Mouse (Mus musculus) myocyte (in vitro differentiated cells): Measurements from ENCODE around the gene Ubxn6. TPM values are rescaled to one million over a fixed set of nuclear protein-coding genes. Genes with fewer than 3 reads are reported as not detected.

Experiments used
- H3K27me3 ChIP-seq: one replicate; pipeline ENCODE4 v1.6.1; 2011; ENCODE audit not compliant: control insufficient read depth, insufficient read depth, insufficient read length
- H3K36me3 ChIP-seq: one replicate; pipeline ENCODE4 v1.6.1; 2011; ENCODE audit not compliant: control insufficient read depth, insufficient read depth
- H3K4me2 ChIP-seq: one replicate; pipeline ENCODE4 v1.6.1; 2011; ENCODE audit warnings: low read depth, control low read depth
- H3K4me3 ChIP-seq: one replicate; pipeline ENCODE4 v1.5.1; 2011; ENCODE audit warnings: mild to moderate bottlenecking, control low read depth, moderate library complexity
- H3K79me2 ChIP-seq: one replicate; pipeline ENCODE4 v1.6.1; 2011; ENCODE audit not compliant: control insufficient read depth, insufficient read depth
- H3ac ChIP-seq: one replicate; pipeline ENCODE4 v1.6.1; 2011; ENCODE audit not compliant: control insufficient read depth, insufficient read length
- CEBPB ChIP-seq: IDR thresholded peaks from 2 replicates; pipeline ENCODE4 v1.6.1; 2011; ENCODE audit warnings: mild to moderate bottlenecking, moderate library complexity; ENCODE audit not compliant: poor library complexity, insufficient read depth, severe bottlenecking
- E2F4 ChIP-seq: IDR thresholded peaks from one replicate; pipeline ENCODE4 v1.6.1; 2011; ENCODE audit warnings: mild to moderate bottlenecking, control low read depth, moderate library complexity; ENCODE audit not compliant: insufficient read depth
- MAX ChIP-seq: IDR thresholded peaks from one replicate; pipeline ENCODE4 v1.6.1; 2011; ENCODE audit warnings: low read depth, mild to moderate bottlenecking, control low read depth
- MYOD1 ChIP-seq, 3 experiments: IDR thresholded peaks; one replicate each; pipeline ENCODE4 v1.6.1; 2011; ENCODE audit warnings: control low read depth in 2 of 3, low read depth in 2 of 3, mild to moderate bottlenecking in 2 of 3, moderate library complexity in 1 of 3; ENCODE audit not compliant: insufficient read length in 2 of 3, control insufficient read depth in 1 of 3
- MYOG ChIP-seq, 3 experiments: IDR thresholded peaks; one replicate each; pipeline ENCODE4 v1.6.1; 2011; ENCODE audit warnings: control low read depth in 2 of 3, low read depth in 2 of 3, mild to moderate bottlenecking in 2 of 3; ENCODE audit not compliant: insufficient read length in 2 of 3, control insufficient read depth in 1 of 3, insufficient read depth in 1 of 3
- POLR2A ChIP-seq: IDR thresholded peaks from one replicate; pipeline ENCODE4 v1.6.1; 2011; ENCODE audit warnings: low read depth, mild to moderate bottlenecking, control low read depth, moderate library complexity; ENCODE audit not compliant: insufficient read length
- POLR2AphosphoS2 ChIP-seq: IDR thresholded peaks from one replicate; pipeline ENCODE4 v1.6.1; 2011; ENCODE audit warnings: low read depth, control low read depth; ENCODE audit not compliant: insufficient read length
- REST ChIP-seq: IDR thresholded peaks from one replicate; pipeline ENCODE4 v1.6.1; 2011; ENCODE audit warnings: mild to moderate bottlenecking, control low read depth, moderate library complexity; ENCODE audit not compliant: insufficient read depth, insufficient read length
- SRF ChIP-seq: IDR thresholded peaks from one replicate; pipeline ENCODE4 v1.6.1; 2011; ENCODE audit warnings: low read depth; ENCODE audit not compliant: control insufficient read depth, insufficient read length
- TCF12 ChIP-seq: IDR thresholded peaks from one replicate; pipeline ENCODE4 v1.6.1; 2011; ENCODE audit warnings: mild to moderate bottlenecking, control low read depth; ENCODE audit not compliant: poor library complexity, insufficient read depth, severe bottlenecking
- TCF3 ChIP-seq: IDR thresholded peaks from one replicate; pipeline ENCODE4 v1.6.1; 2011; ENCODE audit warnings: low read depth, control low read depth; ENCODE audit not compliant: insufficient read length
- USF1 ChIP-seq: IDR thresholded peaks from one replicate; pipeline ENCODE4 v1.6.1; 2011; ENCODE audit warnings: low read depth, mild to moderate bottlenecking, control low read depth, moderate library complexity
- polyA plus RNA-seq: library from polyadenylated mRNA; unstranded; fragments of >200 nt; fragmentation: generic; extraction: Trizol; gene quantifications from one replicate; pipeline ENCODE4 v1.2.1, GENCODE M21; 2012; ENCODE audit warnings: missing spikeins

Ubxn6 gene
- polyA plus RNA-seq, 1 experiment, result 54.3 TPM

DNA sequence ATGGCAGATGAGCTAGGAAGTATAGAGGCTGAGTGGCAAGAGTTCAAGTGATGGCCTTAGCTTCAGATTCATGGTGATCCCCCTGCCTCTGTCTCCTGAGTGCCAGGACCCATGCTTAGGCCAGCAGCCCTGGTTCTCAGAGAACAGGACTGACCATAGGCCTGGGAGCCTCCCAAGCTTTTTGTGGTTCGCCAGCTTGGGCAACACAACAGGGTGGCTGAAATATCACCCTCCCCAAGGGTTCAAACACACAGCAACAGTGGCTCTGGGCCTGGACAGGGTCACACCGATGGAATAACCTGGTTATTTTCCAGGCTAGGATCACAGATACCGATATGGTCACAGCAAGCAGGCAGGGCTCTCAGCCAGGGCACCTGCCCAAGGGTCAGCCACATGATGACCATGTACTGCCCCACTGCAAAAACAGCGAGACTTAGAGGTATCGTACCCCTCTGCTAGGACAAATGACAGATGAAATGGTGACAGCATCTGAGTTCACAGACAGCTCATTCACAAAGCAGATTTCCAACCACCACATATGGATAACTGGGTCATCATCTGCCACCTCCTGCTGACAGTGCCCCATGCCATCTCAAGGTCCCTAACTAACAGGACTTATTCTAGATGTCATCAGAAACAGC is 46.9 kb downstream of the Ubxn6 start:
- TF ChIP-seq POLR2AphosphoS2 (no peak), MYOD1 (IDR thresholded peaks at IDR 0.05; ENCODE audit: control insufficient read depth in 1 of 3, insufficient read length in 2 of 3, low read depth in 2 of 3) (peak in 1 of 3 experiments; percentile 9)
- H3K79me2 ChIP-seq, result peaks cover 95% of the 10 kb centered on the region
- no peaks in the 10 kb centered on the region for H3K27me3 ChIP-seq
- H3K36me3 ChIP-seq, result peaks cover 5% of the 10 kb centered on the region
- H3ac ChIP-seq, result no peak overlapping the region
- H3K4me2 ChIP-seq, result peak overlapping the region; percentile 13
- H3K4me3 ChIP-seq, result no peak overlapping the region

GRCm38 (mm10) chr17:56026881-56027280 is 47.9 kb downstream of the Ubxn6 start:
- Histone ChIP-seq H3ac (no peak overlapping the region), H3K4me3 (no peak overlapping the region), H3K36me3 (peaks cover 5% of the 10 kb centered on the region), H3K27me3 (no peaks in the 10 kb centered on the region), H3K79me2 (peaks cover 95% of the 10 kb centered on the region), H3K4me2 (peak overlapping the region; percentile 53)
- TF ChIP-seq USF1 (no peak), REST (no peak), MYOD1 (IDR thresholded peaks at IDR 0.05; ENCODE audit: control insufficient read depth in 1 of 3, insufficient read length in 2 of 3, low read depth in 2 of 3) (no peak), TCF3 (no peak)

- no peaks in the 10 kb centered on the region for H3K27me3 ChIP-seq
- TF ChIP-seq TCF3 (no peak), USF1 (peak; percentile 67), POLR2A (no peak), MYOG (IDR thresholded peaks at IDR 0.05; ENCODE audit: control insufficient read depth in 1 of 3, insufficient read depth in 1 of 3, insufficient read length in 2 of 3, low read depth in 2 of 3) (no peak), CEBPB (no peak), MAX (peak; percentile 80), SRF (no peak), REST (no peak), E2F4 (no peak), TCF12 (no peak), POLR2AphosphoS2 (no peak), MYOD1 (IDR thresholded peaks at IDR 0.05; ENCODE audit: control insufficient read depth in 1 of 3, insufficient read length in 2 of 3, low read depth in 2 of 3) (peak in 1 of 3 experiments; percentile 52)
- H3K4me2 ChIP-seq, result peak overlapping the region; percentile 53
- H3K36me3 ChIP-seq, result peaks cover 5% of the 10 kb centered on the region
- no peak overlapping the region for H3ac ChIP-seq
- H3K4me3 ChIP-seq, result no peak overlapping the region
- peaks cover 96% of the 10 kb centered on the region for H3K79me2 ChIP-seq
Measured at GRCm38 (mm10) chr17:56026303-56026702, 48.5 kb downstream of the Ubxn6 start.

DNA sequence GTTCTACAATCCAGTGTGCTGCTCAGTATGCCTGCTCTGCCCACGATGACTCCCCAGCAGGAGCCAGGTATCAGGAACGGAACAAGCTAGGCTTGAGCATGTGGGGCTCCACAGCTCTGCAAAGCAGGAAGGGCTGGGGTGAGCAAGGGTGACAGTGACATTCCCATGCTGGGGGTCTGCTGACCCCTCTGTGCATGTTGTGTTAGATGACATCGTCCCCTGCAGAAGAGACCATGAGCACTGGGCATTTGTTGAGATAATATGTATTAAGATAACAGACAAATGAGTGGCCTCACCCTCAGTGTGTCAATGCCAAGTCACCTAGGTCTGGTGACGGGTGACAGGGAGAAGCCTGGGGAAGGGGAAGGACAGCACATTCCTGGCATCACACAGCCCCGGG is 49.9 kb downstream of the Ubxn6 start:
- Histone ChIP-seq H3K27me3 (no peaks in the 10 kb centered on the region), H3K36me3 (no peaks in the 10 kb centered on the region), H3K79me2 (peaks cover 92% of the 10 kb centered on the region), H3K4me2 (no peak overlapping the region), H3ac (no peak overlapping the region), H3K4me3 (no peak overlapping the region)
- TF ChIP-seq USF1 (no peak), MAX (no peak), CEBPB (no peak)

GRCm38 (mm10) chr17:56024476-56024875 is 50.4 kb downstream of the Ubxn6 start:
- H3K27me3 ChIP-seq, result no peaks in the 10 kb centered on the region
- H3ac ChIP-seq, result no peak overlapping the region
- TF ChIP-seq MYOG (IDR thresholded peaks at IDR 0.05; ENCODE audit: control insufficient read depth in 1 of 3, insufficient read depth in 1 of 3, insufficient read length in 2 of 3, low read depth in 2 of 3) (no peak), REST (no peak), POLR2AphosphoS2 (no peak), TCF12 (no peak), POLR2A (no peak), CEBPB (no peak), E2F4 (no peak), SRF (no peak), USF1 (no peak), MYOD1 (IDR thresholded peaks at IDR 0.05; ENCODE audit: control insufficient read depth in 1 of 3, insufficient read length in 2 of 3, low read depth in 2 of 3) (no peak)
- H3K4me3 ChIP-seq, result no peak overlapping the region
- peaks cover 88% of the 10 kb centered on the region for H3K79me2 ChIP-seq
- peak overlapping the region; percentile 37 for H3K4me2 ChIP-seq
- no peaks in the 10 kb centered on the region for H3K36me3 ChIP-seq

DNA sequence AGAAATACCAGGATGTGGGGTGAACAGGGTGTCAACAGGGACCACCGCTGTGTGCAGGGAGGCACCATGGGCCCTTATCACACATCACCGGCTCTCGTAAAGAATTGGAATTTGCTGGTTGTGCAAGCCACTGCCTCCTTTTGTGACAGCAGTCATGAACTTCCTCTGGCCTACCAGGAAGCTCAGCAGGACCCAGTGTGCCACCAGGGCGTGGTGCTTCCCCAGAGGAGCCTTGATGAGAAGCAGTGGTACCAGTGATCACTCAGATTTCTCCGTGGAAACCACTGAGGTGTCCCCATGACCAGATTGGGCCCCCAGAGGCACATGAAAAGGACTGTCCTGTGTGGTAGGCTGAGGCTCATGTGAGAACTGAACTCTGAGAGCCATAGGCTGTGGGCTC is 51.4 kb downstream of the Ubxn6 start:
- TF ChIP-seq POLR2A (no peak), CEBPB (no peak), SRF (no peak), REST (no peak), TCF3 (no peak), MYOG (IDR thresholded peaks at IDR 0.05; ENCODE audit: control insufficient read depth in 1 of 3, insufficient read depth in 1 of 3, insufficient read length in 2 of 3, low read depth in 2 of 3) (no peak), MAX (no peak), E2F4 (no peak), POLR2AphosphoS2 (no peak), USF1 (no peak), TCF12 (no peak), MYOD1 (IDR thresholded peaks at IDR 0.05; ENCODE audit: control insufficient read depth in 1 of 3, insufficient read length in 2 of 3, low read depth in 2 of 3) (no peak)

More for the DNA sequence above, 51.4 kb downstream of the Ubxn6 start:
- H3K4me2 ChIP-seq, result no peak overlapping the region
- no peak overlapping the region for H3ac ChIP-seq
- H3K79me2 ChIP-seq, result peaks cover 77% of the 10 kb centered on the region
- no peak overlapping the region for H3K4me3 ChIP-seq
- H3K36me3 ChIP-seq, result no peaks in the 10 kb centered on the region
- H3K27me3 ChIP-seq, result no peaks in the 10 kb centered on the region
